Mouse (Mus musculus): ENCODE results near the gene Rpl23a. TPM values are rescaled to one million over a fixed set of nuclear protein-coding genes. Genes with fewer than 3 reads are reported as not detected.

Rpl23a gene
- 1,683 TPM for polyA plus RNA-seq (2017; shearing (Covaris generic))

GRCm38 (mm10) chr11:78182961-78183844, at the start of gene Rpl23a:
Rpl23a (minus strand) TSS chr11:78183584.

GRCm38 (mm10) chr11:78193113-78193512, 9.7 kb upstream of the Rpl23a start, which contains the start of gene Proca1:
Proca1 (plus strand) TSS chr11:78193392.

GRCm38 (mm10) chr11:78188331-78189233, 5.2 kb upstream of the Rpl23a start, which contains the start of gene Rab34:
Rab34 (plus strand) TSS chr11:78188430.

GRCm38 (mm10) chr11:78176402-78176862, 7.0 kb downstream of the Rpl23a start, which contains the start of the genes Nek8 and Tlcd1:
Nek8 (minus strand) TSS chr11:78176675.
Tlcd1 (plus strand) TSS chr11:78176711.

DNA sequence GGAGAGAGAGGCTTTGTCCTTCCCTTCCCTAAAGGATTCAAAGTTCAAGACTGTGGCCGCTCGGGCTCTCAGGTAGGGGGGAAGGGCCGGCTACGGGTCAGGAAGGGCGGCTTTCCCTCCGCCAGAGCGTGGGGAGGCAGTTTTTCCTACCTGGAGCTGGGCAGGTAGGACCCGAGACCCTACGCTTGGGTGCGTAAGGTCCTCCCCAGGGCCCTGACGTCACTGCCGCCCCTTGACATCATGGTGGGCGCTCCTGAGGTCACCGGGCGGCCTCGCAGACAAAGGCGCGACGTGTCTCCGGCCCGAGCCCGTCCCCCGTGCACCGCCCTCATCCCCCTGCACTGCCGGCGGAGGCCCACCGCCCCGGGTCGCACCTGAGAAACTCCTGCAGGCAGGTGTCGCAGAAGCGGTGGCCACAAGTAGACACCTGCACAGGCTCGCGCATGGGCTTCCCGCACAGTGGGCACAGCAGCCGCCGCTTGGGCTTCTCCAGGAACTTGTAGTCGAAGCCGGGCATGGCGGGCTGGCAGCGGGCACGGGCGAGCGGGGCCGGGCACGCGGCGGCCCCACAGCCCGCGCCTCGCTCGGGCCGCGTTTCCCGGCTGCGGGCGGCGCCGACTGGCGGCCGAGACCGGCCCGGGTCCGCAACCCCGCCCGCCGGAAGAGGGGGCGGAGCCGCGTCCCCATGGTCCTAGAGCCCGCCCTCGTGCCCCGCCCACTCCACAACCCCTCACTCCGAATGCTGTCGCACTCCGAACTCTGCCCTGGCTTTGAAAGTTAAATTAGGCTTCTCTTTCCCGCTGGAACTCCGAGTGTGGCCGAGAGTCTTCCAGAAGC, 18.2 kb downstream of the Rpl23a start, which contains the start of gene Traf4:
Gene Traf4 (minus strand): TSS at position 666 of the 837 bp plus-strand sequence.

Other genes starting within 250 kb of the Rpl23a start
- gene Phf12, start 200.8 kb downstream of the Rpl23a start, polyA plus RNA-seq (2017; shearing (Covaris generic)) = 24.3 TPM
- gene Dhrs13, start 151.3 kb downstream of the Rpl23a start, polyA plus RNA-seq (2017; shearing (Covaris generic)) = 1.8 TPM
- 22.8 TPM for gene Flot2, start 145.7 kb downstream of the Rpl23a start, polyA plus RNA-seq (2017; shearing (Covaris generic))
- gene Eral1, start 103.2 kb downstream of the Rpl23a start, polyA plus RNA-seq (2017; shearing (Covaris generic)) = 37.6 TPM
- gene Fam222b, start 88.9 kb downstream of the Rpl23a start, polyA plus RNA-seq (2017; shearing (Covaris generic)) = 22.6 TPM
- gene Traf4, start 18.0 kb downstream of the Rpl23a start, polyA plus RNA-seq (2017; shearing (Covaris generic)) = 4.9 TPM
- gene Nek8, start 6.9 kb downstream of the Rpl23a start, polyA plus RNA-seq (2017; shearing (Covaris generic)) = 14.1 TPM
- gene Tlcd1, start 6.9 kb downstream of the Rpl23a start, polyA plus RNA-seq (2017; shearing (Covaris generic)) = 3.6 TPM
- not detected for gene Rab34, start 4.8 kb upstream of the Rpl23a start, polyA plus RNA-seq (2017; shearing (Covaris generic))
- 0.67 TPM for gene Proca1, start 9.8 kb upstream of the Rpl23a start, polyA plus RNA-seq (2017; shearing (Covaris generic))
- 112 TPM for gene Sdf2, start 62.2 kb upstream of the Rpl23a start, polyA plus RNA-seq (2017; shearing (Covaris generic))
- gene Supt6, start 62.4 kb upstream of the Rpl23a start, polyA plus RNA-seq (2017; shearing (Covaris generic)) = 52.5 TPM
- 91.8 TPM for gene 2610507B11Rik, start 78.2 kb upstream of the Rpl23a start, polyA plus RNA-seq (2017; shearing (Covaris generic))
- gene BC030499, start 107.3 kb upstream of the Rpl23a start, polyA plus RNA-seq (2017; shearing (Covaris generic)) = 0.61 TPM
- 3.5 TPM for gene Spag5, start 117.9 kb upstream of the Rpl23a start, polyA plus RNA-seq (2017; shearing (Covaris generic))
- gene Aldoc, start 139.4 kb upstream of the Rpl23a start, polyA plus RNA-seq (2017; shearing (Covaris generic)) = 15.5 TPM
- gene Pigs, start 144.8 kb upstream of the Rpl23a start, polyA plus RNA-seq (2017; shearing (Covaris generic)) = 132 TPM
- gene Unc119, start 159.9 kb upstream of the Rpl23a start, polyA plus RNA-seq (2017; shearing (Covaris generic)) = 30.6 TPM
- not detected for gene Foxn1, start 203.0 kb upstream of the Rpl23a start, polyA plus RNA-seq (2017; shearing (Covaris generic))
- not detected for gene Slc13a2, start 238.6 kb upstream of the Rpl23a start, polyA plus RNA-seq (2017; shearing (Covaris generic))